Mouse (Mus musculus) adrenal gland, adult (tissue): Measurements from ENCODE around the gene Abca8a.
"Not testable (repeated sequence)": the region's sequence is repeated elsewhere in the genome, so short reads cannot be mapped to it uniquely, and the experiment has no call there.

Experiments used
- DNase-seq, 2 experiments: peaks; one replicate each; pipeline ENCODE4 v3.0.0; 2022 to 2023; ENCODE audit warnings: low spot score in 1 of 2; ENCODE audit not compliant: inconsistent age in 2 of 2

The Abca8a gene

GRCm38 (mm10) chr11:109988164-109988563 is 107.6 kb downstream of the Abca8a start:
- no peak for DNase-seq

DNA sequence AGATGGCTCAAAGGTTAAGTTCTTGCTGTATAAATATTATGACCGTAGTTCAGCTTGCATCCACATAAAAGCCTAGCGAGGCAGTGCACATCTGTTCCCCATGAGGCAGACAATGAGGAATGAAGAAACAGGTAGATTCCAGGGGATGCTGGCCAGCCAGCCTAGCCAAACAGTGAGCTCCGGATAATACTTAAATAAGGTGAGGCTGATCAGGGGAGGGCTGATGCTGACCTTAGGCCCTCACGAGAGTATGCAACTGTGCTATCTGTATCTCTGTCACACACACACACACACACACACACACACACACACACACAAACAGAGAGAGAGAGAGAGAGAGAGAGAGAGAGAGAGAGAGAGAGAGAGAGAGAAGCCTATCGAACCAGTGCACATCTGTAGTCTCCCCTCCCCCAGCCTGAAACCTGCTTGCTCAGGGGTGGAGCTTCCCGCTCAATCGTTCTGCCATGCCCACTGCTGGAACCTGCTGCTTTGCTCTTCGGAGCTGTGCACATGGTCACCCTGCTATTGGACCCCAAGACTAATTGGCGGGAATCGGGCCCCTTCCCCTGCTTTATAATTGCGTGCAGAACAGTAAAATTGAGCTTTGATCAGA is 108.2 kb downstream of the Abca8a start:
- DNase-seq: not testable (repeated sequence)

DNA sequence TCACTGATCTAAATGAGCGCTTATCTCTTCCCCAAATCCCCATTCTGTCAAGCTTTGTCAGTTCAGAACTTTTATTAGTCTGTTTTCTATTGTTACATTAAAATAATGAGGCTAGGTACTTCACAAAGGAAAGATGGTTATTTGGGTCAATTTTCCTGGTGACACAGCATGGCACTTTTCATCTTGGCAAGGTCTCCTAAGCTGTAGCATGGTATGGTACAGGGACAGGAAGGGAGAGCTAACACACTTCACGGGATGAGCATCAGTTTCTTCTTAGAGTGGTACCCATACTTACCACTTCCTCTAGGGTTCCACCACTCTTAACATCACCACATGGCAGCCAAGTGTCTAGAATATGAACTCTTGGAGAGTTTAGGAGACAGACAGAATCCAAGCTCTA is 113.9 kb downstream of the Abca8a start:
- DNase-seq: no peak
